Mouse (Mus musculus): ENCODE results near the gene Mink1.

DNA sequence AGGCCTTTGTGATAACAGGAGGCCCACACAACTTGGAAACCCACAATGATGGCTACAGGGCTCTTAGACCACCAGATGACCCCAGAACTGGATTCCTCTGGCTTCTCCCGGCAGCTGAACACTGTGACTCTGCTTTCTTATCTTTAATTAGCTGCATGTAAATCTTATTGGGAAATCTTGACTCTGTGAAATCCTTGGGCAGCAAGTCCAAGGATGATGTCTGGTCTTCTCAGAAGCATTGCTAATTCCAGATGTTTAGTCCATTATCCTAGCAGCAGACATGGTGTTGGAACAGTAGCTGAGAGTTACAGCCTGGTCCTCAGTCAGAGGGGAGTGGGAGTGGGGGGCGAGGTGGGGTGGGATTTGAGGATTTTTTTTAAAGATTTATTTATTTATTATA lies 65.8 kb downstream of the Mink1 start:
- TF ChIP-seq POLR2A (IDR thresholded peaks at IDR 0.05; ENCODE audit: control insufficient read depth in 1 of 2, insufficient read depth in 1 of 2, low read depth in 1 of 2, low read length in 2 of 2, poor library complexity in 1 of 2) = no peak
- TF ChIP-seq MAFK (IDR thresholded peaks at IDR 0.05; ENCODE audit: borderline replicate concordance, low read depth, low read length) = no peak
- no peak for TF ChIP-seq CTCF (IDR thresholded peaks at IDR 0.05 in 2 of 3, conservative IDR thresholded peaks at IDR 0.05 in 1 of 3; ENCODE audit: control insufficient read depth in 1 of 3, insufficient read depth in 1 of 3, low read depth in 2 of 3, low read length in 3 of 3, poor library complexity in 1 of 3, severe bottlenecking in 1 of 3)
- TF ChIP-seq MAX (IDR thresholded peaks at IDR 0.05; ENCODE audit: low read length) = no peak
- no peak for TF ChIP-seq KAT2A (conservative IDR thresholded peaks at IDR 0.05; ENCODE audit: low read depth, low read length)

Data from MEL (cell line).